Mouse (Mus musculus) heart, adult 9 months (tissue): ENCODE measurements around the gene Rcsd1.

Experiments used
- DNase-seq, 2 experiments: peaks; one replicate each; pipeline ENCODE4 v3.0.0; 2022; ENCODE audit warnings: low spot score in 2 of 2

Rcsd1 gene

DNA sequence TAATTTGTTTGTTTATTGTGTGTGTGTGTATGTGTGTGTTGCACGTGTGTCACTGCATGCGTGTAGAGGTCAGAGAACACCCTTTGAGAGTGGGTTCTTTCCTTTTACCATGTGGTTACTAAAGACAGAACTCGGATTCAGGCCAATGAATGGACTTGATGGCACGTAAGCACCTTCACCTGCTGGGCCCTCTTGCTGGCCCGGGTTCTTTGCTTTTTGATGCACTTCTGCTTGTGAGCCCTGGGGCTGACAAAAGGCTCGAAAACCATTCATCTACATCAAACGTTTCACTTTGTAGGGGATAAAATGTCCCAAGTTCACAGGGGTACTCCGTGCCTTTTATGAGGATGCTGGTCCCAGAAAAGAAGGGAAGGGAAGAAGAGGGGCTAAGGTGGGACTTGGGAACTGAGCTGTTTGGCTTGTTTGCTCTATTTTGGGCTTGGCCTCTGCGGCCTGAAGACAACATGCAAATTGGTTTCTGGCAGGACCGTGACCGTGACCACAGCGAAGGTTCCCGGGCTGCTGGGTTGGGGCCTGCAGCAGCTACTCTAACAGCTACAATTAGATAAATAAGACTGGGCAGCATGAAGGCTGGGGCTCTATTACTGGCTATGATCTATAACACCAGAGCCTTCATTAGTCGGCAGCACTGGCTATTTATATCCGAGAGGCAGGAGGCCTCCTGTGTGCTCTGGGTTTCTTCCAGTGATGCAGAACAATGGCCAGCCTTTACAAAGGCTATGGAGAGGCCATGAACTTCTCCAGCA, 46.9 kb downstream of the Rcsd1 start:
- peak; percentile 58 to 63 for DNase-seq

DNA sequence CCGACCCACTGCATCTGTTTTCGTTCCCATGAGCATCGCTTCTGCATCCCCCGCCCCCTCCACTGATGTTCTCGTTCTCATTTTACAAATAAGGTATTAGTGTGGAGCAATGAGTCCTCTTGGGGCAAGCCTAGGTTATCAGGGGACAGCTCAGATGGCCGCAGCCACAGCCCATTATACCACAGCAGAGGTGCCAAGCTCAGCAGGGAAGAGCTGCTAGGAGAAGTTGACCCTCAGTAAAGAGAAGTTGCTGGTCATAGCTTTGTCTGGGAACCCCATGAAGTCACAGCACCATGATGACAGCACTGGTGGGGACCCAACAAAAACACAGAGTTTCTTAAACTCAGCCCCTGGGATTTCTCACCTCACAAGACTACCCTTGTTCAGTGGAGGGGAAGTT, 47.8 kb downstream of the Rcsd1 start:
- no peak for DNase-seq

GRCm38 (mm10) chr1:165661191-165661590, 48.4 kb downstream of the Rcsd1 start:
- DNase-seq, result no peak

GRCm38 (mm10) chr1:165660774-165661173, 48.8 kb downstream of the Rcsd1 start:
- DNase-seq, result peak in 1 of 2 experiments; percentile 61

DNA sequence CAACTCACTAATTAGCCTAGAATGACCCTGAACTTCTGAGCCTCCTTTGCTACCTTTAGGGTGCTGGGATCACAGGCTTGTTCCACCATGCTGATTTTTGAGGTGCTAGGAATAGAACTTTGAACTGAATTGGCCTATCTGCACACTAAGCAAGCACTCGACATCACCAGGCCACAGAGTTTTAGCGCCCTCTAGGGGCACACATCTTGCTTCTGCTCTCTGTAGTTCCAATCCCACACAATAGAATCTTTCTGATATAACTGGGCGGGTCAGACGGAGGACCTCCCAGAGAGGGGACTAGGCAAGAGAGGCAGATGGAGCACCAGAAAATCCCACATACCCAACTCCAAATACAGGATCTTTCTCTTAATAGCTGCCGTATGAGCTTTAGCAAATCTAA, 51.0 kb downstream of the Rcsd1 start:
- peak in 1 of 2 experiments; percentile 78 for DNase-seq

DNA sequence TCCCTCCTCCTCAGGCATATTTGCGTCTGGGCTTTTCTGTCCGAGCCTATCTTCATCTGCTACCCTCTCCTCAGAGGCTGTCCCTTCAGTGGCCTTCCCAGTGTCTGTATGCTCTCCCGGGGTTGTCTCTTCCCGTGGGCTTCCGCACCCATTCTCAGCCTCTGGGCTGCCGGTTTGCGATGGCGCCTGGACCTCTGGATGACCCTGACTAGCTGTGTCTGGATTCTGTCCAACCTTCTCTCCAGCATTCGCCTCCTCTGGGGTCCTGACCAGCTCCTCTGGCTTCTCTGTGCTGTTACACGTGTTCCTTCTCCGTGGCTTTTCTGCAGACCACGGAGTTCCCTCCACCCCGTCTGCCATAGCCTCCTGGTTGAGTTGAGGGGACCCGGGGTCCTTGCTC, 54.1 kb downstream of the Rcsd1 start:
- DNase-seq, result no peak

DNA sequence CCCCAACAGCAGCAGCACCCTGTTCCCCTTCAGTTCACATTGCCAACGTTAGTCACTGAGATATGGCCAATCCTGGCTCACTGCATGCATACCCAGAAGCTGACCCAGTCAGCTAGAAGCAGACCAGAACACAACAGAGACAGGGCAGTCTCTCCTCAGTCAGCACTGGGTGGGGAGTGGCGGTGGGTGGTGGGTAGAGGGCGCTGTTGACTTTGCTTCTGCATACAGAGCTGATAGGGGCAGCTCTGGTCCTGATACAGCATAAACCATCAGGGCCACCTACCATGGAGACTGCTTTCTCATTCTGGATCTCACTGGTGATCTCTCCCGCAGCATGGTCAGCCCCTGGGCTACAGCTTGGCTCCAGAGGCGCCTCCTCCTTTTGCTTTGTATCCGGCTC, 54.5 kb downstream of the Rcsd1 start:
- no peak for DNase-seq

GRCm38 (mm10) chr1:165653126-165653885, 56.3 kb downstream of the Rcsd1 start:
- DNase-seq, result no peak

GRCm38 (mm10) chr1:165652507-165652906, 57.0 kb downstream of the Rcsd1 start:
- DNase-seq, result no peak

GRCm38 (mm10) chr1:165651158-165651557, 58.4 kb downstream of the Rcsd1 start:
- no peak for DNase-seq

GRCm38 (mm10) chr1:165645102-165645501, 64.5 kb downstream of the Rcsd1 start:
- DNase-seq, result no peak

DNA sequence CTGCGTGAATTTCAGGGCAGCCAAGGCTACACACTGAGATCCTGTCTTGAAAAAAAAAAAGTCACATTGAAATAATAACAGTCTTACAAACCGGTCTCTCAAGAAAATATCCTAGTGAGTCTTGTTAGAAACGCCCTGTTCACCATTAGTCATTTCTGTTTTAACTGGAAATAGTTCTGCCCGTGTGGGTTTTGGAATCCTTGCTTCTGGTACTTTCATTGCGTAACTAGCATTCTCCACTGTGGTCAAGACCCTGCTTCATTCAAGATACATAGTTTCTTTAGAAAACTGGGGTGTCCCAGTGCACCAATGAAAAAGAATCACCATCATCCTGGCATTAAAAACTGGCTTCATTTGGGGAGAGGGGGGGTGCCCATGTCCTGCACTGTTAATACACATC, 65.8 kb downstream of the Rcsd1 start:
- no peak for DNase-seq

- peak; percentile 61 to 65 for DNase-seq
These were observed 66.7 kb downstream of the Rcsd1 start for GRCm38 (mm10) chr1:165642780-165643311.

GRCm38 (mm10) chr1:165641786-165642771, 67.5 kb downstream of the Rcsd1 start:
- peak; percentile 88 to 91 for DNase-seq

GRCm38 (mm10) chr1:165641271-165641771, 68.2 kb downstream of the Rcsd1 start:
- DNase-seq, result peak; percentile 63 to 83

- DNase-seq, result no peak
These were observed 73.3 kb downstream of the Rcsd1 start for GRCm38 (mm10) chr1:165636289-165636688.

DNA sequence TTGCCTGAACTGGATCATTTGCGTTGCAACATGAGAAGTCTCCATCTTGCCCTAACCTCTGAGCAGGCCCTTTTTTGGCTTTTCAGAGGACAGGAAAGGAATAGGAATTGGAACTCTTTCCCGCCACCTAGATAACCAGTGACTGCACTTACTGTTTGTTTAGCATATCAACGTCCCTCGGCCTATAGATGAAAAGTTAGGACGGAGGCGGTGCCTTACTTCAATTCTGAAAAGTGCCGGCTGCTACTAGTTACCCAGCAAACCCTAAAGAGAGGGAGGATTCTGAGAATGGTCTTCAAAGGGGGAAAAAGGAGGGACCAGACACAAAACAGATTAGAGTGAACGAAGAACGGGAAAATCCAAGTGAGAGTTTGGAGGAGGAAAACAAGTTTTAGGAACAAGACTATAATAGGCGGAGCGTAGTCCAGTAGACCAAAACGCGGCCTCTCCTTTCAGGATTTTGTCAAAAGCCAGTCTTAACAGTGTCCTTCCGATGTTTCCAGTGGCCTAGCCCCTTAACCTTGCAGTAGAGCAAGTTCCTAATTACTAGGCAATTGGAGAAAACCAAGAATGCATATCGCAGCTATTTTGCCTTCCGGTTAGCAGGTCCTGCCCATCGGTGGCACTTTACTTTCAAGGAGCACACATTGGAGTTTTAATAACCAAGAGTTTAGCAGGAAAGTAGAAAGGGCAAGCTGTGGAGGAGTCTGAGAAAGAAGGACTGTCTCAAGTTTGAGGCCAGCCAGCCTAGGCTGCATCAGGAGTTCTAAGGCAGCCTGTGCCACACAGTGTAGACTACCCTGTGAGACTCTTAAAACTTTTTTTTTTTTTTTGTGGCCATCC, 74.3 kb downstream of the Rcsd1 start:
- no peak for DNase-seq

- DNase-seq, result peak; percentile 99
These were observed 75.2 kb downstream of the Rcsd1 start, which contains the start of gene Mpzl1 for GRCm38 (mm10) chr1:165634151-165634884. TSS of gene Mpzl1 (minus strand) at chr1:165634538.

DNA sequence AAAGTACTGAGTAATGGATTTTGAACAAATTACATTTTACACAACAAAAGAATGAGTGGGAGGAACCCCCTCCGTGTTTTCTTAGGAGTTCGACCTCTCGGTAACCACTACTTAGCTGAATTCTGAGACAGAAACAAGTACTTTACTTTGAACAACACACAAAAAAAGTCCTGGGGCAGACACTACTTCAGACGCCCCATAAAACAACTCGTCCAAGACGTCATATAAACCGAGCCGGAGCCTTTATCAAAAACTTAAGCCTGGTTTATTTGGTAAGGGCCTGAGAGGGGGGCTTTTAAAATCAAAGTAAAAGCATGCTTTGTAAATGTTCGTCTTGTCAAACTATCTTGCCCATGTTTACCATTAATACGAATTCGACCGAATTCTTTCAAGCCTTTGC, 76.2 kb downstream of the Rcsd1 start:
- DNase-seq, result no peak

DNA sequence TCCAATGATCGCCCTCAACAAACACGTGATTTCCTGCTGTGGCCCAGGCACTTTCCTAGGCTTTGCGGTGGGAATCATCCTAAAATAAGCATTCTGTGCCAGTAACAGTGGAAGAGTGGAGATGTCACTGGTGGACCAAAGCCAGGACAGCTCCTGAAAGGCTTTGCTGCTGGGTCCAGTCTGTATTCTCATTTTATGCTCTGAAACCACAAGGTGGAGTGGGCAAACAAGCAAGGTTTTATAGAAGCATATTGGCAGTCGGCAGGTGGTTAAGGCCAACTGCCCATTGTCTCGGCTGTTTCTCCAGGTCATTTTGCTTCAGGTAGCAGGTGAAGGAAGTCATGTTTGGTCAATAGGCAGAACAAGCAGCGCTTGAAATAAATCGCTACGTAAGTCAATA, 78.4 kb downstream of the Rcsd1 start:
- no peak for DNase-seq
